Mouse (Mus musculus) CD4-positive helper T cell, adult 2 months (primary cell): ENCODE data around the gene Pnpla6.

Source experiments
- DNase-seq: peaks from one replicate; pipeline ENCODE4 v3.0.0-alpha.2; 2012; ENCODE audit warnings: low read depth, missing footprints, low spot score

Pnpla6 gene

GRCm38 (mm10) chr8:3515260-3515671, at the start of gene Pnpla6:
TSS of gene Pnpla6 (plus strand) at chr8:3515384.
- peak; percentile 83 for DNase-seq

DNA sequence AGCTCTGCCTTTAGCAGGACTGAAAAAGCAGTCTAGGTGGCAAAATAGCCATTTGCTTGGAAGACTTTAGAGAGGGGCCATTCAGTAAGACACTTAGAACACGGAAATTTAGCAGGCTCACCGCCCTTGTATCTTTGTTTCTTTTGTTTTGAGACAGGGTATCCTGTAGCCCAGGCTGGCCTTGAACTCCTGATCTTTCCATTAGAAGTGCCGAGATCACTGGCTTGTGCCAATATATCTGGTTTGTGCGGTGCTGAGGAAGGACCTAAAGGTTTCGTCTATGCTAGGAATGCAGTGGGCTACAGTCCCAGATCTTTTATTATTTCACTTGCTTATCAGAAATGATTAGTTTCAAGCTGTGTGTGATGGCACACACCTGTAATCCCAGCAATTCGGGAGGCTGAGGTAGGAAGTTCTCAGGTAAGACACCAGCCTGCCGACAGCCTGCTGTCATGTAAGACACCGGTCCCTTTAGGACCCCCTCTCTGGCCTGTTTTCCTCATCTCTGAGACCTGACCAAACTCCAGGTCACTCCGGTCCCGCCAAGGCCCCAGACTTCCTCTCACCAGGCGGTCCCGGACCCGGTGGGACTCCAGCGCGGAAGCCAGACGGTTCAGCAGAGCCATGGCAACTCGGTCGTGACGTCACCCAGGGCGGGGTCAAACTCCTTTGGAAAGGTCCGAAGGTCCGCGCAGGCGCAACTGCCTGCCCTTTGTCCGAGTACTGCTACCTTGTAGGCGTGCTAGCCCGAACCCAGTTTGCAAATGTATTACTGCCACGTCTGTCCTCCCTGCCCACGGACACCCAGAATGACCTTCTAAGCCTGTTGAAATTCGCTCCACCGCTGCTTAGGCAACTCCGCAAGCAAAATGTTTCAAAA, 47.9 kb upstream of the Pnpla6 start, which contains the start of gene Pex11g:
Gene Pex11g (minus strand): TSS at position 675 of the 880 bp plus-strand sequence.
- DNase-seq: peak; percentile 85

GRCm38 (mm10) chr8:3467886-3468545, 47.2 kb upstream of the Pnpla6 start:
- DNase-seq: no peak

DNA sequence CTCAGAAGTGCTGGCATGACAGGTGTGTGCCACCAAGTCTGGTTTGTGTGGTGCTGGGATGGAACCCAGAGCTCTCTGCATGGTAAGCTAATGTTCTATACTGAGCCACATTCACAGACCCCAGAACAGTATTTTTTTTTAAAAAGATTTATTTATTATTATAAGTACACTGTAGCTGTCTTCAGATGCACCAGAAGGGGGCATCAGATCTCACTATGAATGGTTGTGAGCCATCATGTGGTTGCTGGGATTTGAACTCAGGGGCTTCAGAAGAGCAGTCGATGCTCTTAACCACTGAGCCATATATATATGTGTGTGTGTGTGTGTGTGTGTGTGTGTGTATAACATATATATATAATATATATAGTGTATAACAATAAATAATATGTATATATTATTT, 46.3 kb upstream of the Pnpla6 start:
- DNase-seq: no peak

GRCm38 (mm10) chr8:3470562-3470961, 44.6 kb upstream of the Pnpla6 start, which contains the start of gene Tex45:
TSS of gene Tex45 (plus strand) at chr8:3470862.
- no peak for DNase-seq

DNA sequence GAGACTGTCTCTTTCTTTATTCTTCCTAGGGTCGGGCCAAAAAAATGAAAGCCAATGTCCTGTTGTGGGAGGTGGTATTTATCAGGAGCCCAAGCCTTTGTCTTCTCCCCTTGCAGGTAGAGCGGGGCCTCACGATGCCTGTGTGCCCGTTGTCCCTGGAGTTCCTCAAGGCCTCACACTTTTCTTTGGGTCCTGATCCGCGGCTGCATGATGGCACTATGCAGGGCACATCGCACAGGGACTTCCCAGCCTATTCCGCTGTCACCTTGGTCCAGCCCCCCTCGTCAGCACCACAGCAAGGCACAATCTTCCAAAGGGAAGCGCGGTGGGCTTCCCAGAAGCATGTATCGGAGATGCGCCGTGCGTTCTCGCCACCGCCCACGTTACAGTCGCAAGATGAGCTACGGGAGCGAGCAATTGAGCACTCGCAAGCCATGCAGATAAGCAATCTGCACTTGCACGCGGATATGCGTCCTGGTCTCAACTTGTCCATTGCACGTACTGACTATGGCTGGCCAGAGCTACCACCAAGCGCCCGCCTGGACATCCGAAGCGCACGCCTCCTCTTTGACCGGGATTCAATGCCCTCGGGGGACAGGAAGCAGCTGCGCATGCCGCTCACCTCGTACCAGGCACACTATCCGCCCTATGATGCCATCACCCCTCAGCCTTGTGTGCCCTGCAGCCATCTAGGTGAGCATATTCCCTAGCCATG, 39.3 kb upstream of the Pnpla6 start:
- DNase-seq: no peak

DNA sequence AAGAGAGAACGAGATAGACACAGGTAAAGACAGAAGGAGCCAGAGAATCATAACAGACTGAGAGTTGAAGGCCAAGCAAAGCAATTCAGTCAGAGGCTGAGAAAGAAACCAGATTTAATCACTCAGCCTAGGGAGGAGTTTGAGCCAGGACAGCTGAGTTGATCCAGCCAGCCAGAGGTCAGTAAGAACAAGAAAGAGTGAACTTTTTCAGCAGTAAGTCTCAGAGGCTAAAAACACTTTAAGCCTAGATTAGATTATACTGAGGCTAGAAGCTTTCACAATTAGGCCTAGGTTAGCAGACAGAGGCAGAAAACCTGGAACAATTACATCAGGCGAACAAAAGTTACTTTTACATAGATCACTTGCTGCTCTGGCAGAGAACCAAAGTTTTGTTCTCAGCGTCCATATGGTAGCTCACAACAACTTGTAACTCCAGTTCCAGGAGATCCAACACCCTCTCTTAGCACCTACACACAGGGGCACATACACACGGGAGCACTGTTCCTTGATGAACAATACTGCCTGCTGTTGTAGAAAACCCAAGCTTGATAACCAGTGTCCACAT, 34.9 kb upstream of the Pnpla6 start:
- DNase-seq: no peak

GRCm38 (mm10) chr8:3481605-3482004, 33.6 kb upstream of the Pnpla6 start:
- no peak for DNase-seq

DNA sequence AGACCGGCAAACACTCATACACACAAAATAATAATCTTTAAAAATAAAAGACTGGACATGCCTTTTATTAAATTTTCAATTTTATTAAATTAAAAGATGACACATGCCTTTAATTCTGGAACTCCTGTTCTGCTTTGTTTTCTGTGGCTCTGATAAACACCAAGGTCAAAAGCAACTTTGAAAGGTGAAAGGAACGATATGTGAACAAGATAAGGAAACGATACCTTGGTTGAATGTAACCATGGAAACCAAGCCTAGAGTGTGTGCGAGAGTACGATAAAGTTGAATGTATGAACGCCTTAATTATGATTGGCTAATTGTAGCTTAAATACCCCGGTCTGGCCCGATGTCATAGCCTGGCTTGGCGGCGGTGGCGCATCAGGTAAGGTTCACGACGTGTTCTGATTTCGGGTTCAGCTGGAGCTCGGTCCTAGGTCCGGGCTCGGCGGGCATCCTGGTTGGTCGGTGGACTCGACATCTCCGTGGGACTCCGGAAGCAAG, 32.9 kb upstream of the Pnpla6 start:
- DNase-seq: no peak

- no peak for DNase-seq
Observed at GRCm38 (mm10) chr8:3483546-3483945, 31.6 kb upstream of the Pnpla6 start.

DNA sequence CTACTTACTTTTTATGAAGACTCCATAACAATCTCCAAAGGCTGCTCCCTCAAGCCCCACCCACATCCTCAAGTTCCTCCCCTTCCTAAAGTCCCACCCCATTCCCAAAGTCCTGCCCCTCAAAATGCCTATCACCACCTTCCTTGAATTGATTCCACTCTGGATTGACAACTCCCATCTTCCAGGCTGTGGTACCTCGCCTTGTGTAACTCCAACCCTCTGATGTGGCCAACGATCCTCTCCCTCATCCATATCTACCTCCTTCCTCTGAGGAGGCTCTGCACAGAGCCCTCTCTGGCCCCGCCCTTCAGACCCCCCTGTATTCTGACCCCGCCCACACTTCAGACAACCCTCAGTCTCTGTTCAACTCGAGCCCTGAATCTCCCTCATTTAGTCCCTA, 30.0 kb upstream of the Pnpla6 start:
- DNase-seq: no peak

- DNase-seq: peak; percentile 45
Observed at GRCm38 (mm10) chr8:3492901-3493844, 22.0 kb upstream of the Pnpla6 start, which contains the start of gene Zfp358. TSS of gene Zfp358 (plus strand) at chr8:3493138.

DNA sequence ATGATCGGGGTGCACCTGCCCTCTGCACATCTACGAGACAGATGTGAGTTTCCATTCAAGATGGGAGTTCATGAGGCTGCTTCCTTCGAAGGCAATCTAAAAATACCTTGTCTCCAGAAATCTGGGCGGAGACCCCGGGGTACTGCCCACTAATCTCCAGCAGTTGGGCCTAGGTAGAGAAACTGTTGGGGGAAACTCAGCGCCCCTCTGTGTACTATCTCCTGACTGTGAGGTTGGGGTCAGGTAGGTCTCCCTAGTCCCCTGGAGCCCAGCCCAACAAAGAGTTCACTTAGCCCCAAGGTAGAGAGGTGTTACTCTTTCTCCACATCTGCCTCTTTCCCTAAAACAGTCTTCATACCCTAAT, 21.4 kb upstream of the Pnpla6 start:
- DNase-seq: no peak

DNA sequence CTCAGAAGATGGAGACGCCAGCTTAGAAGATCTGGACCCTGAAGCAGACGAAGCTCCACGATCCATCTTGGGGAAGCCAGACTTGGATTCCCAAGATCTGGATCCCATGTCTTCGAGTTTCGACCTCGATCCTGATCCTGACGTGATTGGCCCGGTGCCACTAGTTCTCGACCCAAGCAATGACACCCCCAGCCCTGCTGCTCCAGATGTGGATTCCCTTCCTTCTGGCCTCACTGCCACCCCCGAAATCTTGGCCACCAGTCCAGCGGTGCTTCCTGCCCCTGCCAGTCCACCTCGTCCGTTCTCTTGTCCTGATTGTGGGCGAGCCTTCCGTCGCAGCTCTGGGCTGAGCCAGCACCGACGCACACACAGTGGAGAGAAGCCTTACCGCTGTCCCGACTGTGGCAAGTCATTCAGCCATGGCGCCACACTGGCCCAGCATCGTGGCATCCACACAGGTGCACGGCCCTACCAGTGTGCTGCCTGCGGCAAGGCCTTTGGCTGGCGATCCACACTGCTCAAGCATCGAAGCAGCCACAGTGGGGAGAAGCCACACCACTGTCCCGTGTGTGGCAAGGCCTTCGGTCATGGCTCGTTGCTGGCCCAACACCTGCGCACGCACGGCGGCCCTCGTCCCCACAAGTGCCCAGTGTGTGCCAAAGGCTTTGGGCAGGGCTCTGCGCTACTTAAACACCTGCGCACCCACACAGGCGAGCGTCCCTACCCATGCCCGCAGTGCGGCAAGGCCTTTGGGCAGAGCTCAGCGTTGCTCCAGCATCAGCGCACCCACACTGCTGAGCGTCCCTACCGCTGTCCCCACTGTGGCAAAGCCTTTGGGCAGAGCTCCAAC, 19.4 kb upstream of the Pnpla6 start:
- DNase-seq: no peak

GRCm38 (mm10) chr8:3496428-3496748, 18.8 kb upstream of the Pnpla6 start:
- no peak for DNase-seq

GRCm38 (mm10) chr8:3498583-3498982, 16.6 kb upstream of the Pnpla6 start:
- no peak for DNase-seq

GRCm38 (mm10) chr8:3499751-3500150, 15.4 kb upstream of the Pnpla6 start:
- no peak for DNase-seq

GRCm38 (mm10) chr8:3500235-3501090, 14.7 kb upstream of the Pnpla6 start, which contains the start of gene Mcoln1:
TSS of gene Mcoln1 (plus strand) at chr8:3500457.
- peak; percentile 96 for DNase-seq

GRCm38 (mm10) chr8:3502217-3502616, 13.0 kb upstream of the Pnpla6 start:
- no peak for DNase-seq
